Mouse (Mus musculus): ENCODE measurements around the gene Stpg1. TPM values are rescaled to one million over a fixed set of nuclear protein-coding genes. Genes with fewer than 3 reads are reported as not detected.

The Stpg1 gene
- 1 to 10 TPM in 1 of 2 experiments, under 1 TPM in 1; 0.57 to 1.7 TPM for total RNA-seq (2021)
- long read RNA-seq, experiment 1, partial matches to known transcripts = 1 of 1 reads
- long read RNA-seq, experiment 1, other reads (novel, unspliced or antisense) = 0 of 1 reads
- long read RNA-seq, experiment 2, partial matches to known transcripts = 1 of 1 reads
- long read RNA-seq, experiment 2, other reads (novel, unspliced or antisense) = 0 of 1 reads

DNA sequence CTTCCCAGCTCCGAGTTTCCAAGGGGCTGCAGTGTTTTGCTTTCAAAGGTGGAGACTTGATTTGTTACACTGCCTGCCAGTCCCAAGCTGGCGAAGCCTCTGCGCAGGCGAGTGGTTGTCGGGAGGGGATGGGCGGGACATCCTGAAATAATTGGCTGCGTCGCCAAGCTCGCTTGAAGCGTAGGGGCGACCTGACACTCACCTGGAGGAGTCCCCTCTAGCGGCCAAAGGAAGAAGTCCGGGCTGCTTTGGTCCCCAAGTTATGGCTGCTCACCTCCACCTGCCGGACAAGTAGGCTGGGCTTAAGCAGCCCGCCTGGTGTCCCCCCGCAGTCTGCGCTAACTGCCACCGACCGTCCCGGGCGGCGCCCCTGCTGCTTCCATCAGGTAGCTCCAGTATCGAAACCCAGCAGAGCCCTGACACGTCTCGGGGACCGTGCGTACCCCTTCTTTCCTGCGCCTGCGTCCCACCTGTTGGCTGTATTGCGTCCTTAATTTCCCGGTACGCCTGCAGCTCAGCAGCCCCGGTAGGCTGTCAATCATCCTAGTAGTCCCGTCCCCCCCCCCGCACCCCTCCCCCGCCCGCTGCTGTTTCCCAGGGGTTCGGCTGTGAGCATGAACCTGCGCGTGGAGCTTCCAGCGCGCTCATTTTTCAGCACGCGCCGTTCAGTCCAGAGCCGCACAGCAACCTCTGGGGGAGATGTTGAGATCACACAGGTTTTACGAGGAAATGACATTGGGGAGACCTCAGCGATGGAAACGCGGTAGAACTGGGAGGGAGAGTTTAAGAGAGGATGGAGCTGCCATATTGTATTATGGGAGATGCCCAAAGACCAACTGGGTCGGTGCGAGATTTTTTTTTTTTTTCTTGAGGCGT lies at the start of gene Stpg1, which contains the start of gene Nipal3:
TSS of gene Stpg1 (plus strand) at position 270 of the 876 bp plus-strand sequence.
TSS of gene Nipal3 (minus strand) at position 518 of the 876 bp plus-strand sequence.
- Histone ChIP-seq H3K4me3 (peak within 1 kb of the TSS; percentile 81), H3K27ac (peak within 1 kb of the TSS; percentile 90)
- peak; percentile 81 to 87 for DNase-seq (ENCODE audit: extremely low spot score in 1 of 2, low spot score in 2 of 2)
- intact Hi-C loops (cut with DNase I) = loop anchor here (1.0 to 10.0 kb wide), 3 partner anchors 60 to 430 kb away; partner anchors contain the start of genes Fuca1 and Srrm1
- TF ChIP-seq CTCF (IDR thresholded peaks at IDR 0.05) = peak; percentile 69

DNA sequence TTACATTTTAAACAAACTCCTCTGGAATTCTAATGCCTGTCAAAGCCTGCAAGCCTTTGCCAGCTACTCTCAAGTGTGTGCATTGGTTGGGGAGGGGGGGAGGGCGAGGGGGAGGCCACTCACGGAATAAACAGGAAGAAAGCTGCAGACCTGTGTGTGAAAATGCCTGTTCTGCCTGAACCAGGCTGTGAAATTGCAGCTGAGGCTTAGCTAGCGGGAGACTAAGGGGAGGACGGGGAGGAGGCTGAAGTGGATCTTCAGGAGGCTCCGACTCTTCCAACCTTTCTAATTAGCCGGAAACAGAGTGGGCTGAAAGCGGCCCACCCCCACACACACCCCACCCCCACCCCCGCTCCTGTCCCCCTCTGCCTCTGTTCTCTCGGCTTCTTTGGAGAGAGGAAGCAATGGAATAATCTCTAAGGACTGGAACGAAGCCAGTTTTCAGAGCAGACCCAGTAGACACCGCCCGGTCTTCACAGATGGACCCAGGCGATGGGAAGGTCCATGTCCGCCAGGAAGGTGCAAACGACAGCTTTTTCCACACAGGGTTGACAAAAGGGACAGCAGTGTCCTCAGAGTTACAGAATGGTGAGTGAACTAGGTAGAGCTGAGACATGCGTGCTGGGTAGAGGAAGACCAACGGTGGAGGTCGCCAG lies 43.1 kb upstream of the Stpg1 start:
- DNase-seq (ENCODE audit: extremely low spot score in 1 of 2, low spot score in 2 of 2) = no peak

DNA sequence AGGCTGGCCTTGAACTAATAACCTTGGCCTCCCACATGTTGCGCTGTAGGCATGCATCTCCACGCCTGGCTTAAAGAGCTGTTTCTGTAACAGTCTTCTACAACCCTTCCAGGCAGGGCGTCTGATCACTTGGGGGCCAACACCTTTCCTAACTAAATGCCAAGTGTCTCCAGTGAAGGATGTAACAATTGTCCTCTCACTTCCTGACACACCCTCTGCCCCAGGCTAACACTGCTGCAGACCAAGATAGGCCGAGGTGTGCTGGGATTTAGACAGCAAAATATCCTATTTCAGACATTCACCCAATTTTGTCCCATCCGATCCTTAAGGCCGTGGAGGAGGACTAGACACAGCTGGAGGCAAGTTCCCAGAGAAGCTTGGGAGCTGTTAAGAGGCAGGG lies 41.4 kb upstream of the Stpg1 start:
- no peak overlapping the region for H3K27ac ChIP-seq
- H3K4me3 ChIP-seq = no peak overlapping the region
- TF ChIP-seq CTCF (IDR thresholded peaks at IDR 0.05) = no peak
- intact Hi-C loops (cut with DNase I) = no loop called here
- no peak for DNase-seq (ENCODE audit: extremely low spot score in 1 of 2, low spot score in 2 of 2)

More for the DNA sequence above, 43.1 kb upstream of the Stpg1 start:
- intact Hi-C loops (cut with DNase I) = no loop called here
- TF ChIP-seq CTCF (IDR thresholded peaks at IDR 0.05) = no peak
- H3K27ac ChIP-seq = no peak overlapping the region
- H3K4me3 ChIP-seq = no peak overlapping the region

DNA sequence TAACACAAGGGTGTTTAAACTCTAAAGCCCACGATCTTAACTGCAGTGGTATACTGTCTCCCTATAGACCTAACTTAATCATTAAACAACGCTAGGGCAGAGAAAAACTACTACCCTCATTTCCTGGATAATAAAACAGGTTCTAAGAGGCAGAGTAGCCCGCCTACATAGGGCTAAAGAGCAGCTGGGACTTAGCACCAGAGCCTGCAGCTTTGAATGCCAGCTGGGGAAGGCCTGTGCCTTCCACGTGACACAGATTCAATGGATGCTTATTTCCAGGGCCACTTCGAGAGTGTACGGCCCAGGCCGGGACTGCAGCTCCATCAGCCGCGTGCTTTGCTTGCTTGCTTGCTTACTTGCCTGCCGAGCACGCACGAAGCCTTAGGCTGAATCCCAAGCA lies 41.0 kb upstream of the Stpg1 start:
- no peak for DNase-seq (ENCODE audit: extremely low spot score in 1 of 2, low spot score in 2 of 2)
- intact Hi-C loops (cut with DNase I) = no loop called here
- Histone ChIP-seq H3K27ac (no peak overlapping the region), H3K4me3 (no peak overlapping the region)
- TF ChIP-seq CTCF (IDR thresholded peaks at IDR 0.05) = no peak

DNA sequence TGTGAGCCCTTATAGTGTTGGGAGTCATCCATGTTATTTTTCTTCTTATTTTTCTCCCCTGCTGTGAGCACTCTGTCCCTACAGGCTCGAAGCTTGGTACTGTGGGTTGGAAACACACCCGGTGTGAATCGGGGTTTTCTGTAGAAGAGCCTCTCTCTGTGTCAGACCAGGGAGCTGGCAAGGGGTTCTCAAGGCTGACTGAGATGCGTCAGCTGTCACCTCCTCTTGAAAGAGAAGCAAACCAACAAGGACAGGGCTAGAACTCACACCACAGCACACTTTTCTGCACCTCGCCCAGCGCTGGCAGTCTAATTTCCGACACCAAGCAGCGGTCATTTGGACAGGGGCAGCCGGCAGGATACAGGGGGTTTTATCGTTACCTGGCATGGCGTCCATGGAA lies 31.2 kb upstream of the Stpg1 start:
- Histone ChIP-seq H3K27ac (no peak overlapping the region), H3K4me3 (no peak overlapping the region)
- TF ChIP-seq CTCF (IDR thresholded peaks at IDR 0.05) = no peak
- DNase-seq (ENCODE audit: extremely low spot score in 1 of 2, low spot score in 2 of 2) = no peak
- intact Hi-C loops (cut with DNase I) = no loop called here

DNA sequence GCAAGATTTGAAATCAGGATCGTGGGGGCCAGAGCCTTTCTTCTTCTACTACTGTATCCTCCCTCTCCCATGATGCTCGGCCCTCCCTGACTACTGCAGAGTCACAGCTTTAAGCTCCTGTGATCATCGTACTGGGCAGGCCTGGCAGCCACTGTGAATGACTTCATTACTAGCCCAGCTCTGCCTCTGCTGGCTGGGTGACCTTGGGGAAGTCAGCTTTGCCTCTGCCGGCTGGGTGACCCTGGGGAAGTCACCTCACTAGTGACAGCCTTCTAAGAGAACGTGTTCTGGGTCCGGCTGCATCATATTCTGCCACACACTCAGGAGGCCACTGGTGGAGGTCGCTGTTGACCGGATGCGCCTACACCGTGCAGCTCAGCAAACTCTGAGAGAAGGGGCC lies 16.7 kb upstream of the Stpg1 start:
- Histone ChIP-seq H3K4me3 (no peak overlapping the region), H3K27ac (no peak overlapping the region)
- intact Hi-C loops (cut with DNase I) = no loop called here
- no peak for DNase-seq (ENCODE audit: extremely low spot score in 1 of 2, low spot score in 2 of 2)
- no peak for TF ChIP-seq CTCF (IDR thresholded peaks at IDR 0.05)

DNA sequence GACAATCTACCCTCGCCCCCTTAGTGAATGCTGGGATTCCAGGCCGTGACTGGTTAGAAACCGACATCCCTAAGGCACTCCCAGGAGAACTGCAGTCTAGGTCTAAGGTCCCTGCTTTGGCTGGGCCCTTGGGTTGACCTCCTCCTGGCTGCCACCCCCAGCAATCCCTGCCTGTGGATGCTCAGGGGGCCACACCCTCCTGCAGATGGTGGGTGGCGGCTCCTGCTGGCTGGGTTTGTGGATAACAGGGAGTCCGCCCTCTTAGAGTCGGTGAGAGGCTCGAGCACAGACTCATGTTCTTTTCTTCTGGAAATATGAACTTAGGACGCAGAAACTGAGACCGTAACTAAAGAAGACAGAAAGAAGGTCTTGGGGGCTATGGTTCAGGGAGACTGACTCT lies 14.2 kb upstream of the Stpg1 start:
- Histone ChIP-seq H3K27ac (no peak overlapping the region), H3K4me3 (no peak overlapping the region)
- DNase-seq (ENCODE audit: extremely low spot score in 1 of 2, low spot score in 2 of 2) = no peak
- no peak; the same call in 1 of the 2 replicates for TF ChIP-seq CTCF (IDR thresholded peaks at IDR 0.05)
- intact Hi-C loops (cut with DNase I) = no loop called here

DNA sequence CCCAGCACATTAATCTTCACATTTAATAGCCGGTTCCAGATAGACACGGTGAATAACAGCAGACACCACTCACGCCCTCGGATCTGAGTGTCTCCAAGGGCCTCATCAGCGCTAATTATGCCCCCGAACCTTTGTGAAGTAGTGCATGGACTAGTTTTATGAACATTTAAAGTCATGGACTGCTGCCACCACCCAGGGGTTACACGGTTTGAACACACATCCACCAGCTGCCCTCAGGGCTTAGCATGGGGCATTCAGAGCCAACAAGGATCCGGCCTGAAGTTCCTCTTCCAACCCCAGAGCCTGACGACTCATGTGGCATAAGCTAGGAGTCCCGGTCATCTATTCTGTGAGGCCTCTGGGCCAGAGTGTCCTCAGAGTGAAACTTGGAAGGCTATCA lies 9.5 kb upstream of the Stpg1 start:
- Histone ChIP-seq H3K27ac (no peak overlapping the region), H3K4me3 (no peak overlapping the region)
- DNase-seq (ENCODE audit: extremely low spot score in 1 of 2, low spot score in 2 of 2) = no peak
- intact Hi-C loops (cut with DNase I) = no loop called here
- no peak for TF ChIP-seq CTCF (IDR thresholded peaks at IDR 0.05)

DNA sequence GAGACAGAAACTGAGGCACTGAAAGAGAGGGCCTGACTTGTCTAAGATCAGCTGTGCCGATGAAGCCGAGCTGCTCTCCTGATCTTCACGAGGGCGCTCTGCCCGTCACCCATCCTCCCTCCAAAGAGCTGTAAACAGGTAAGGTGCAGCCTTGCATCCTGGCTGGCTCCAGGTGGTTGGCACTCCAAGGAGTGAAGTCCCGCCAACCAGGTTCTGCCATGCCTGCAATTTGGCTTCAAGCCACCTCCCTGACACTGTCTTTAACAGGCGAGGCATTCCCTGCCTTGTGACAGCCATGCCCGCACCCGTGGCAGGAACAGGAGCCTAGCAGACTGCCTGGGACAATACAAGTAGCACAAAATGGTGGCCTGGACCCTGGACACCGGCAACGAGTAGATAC lies 8.2 kb upstream of the Stpg1 start:
- intact Hi-C loops (cut with DNase I) = no loop called here
- no peak for TF ChIP-seq CTCF (IDR thresholded peaks at IDR 0.05)
- H3K4me3 ChIP-seq = no peak overlapping the region
- DNase-seq (ENCODE audit: extremely low spot score in 1 of 2, low spot score in 2 of 2) = no peak
- no peak overlapping the region for H3K27ac ChIP-seq

DNA sequence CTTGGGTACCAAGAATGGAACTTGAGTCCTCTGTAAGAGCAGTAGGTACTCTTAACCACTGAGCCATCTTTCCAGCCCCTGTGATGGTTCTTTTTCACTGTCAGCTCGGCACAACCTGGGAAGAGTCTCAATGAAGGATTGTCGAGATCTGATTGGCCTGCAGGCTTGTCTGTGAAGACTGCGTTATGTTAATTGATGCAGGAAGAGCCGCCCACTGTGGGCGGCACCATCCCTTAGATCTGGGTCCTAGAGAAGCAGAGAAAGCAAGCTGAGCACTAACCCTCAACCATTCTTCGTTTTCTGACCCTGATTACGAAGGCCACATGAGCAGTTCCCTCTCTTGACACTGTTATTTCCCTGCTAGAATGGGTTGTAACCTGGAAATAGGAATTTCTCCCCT lies 5.3 kb upstream of the Stpg1 start:
- intact Hi-C loops (cut with DNase I) = no loop called here
- DNase-seq (ENCODE audit: extremely low spot score in 1 of 2, low spot score in 2 of 2) = no peak
- H3K4me3 ChIP-seq = no peak overlapping the region
- no peak overlapping the region for H3K27ac ChIP-seq
- no peak for TF ChIP-seq CTCF (IDR thresholded peaks at IDR 0.05)

DNA sequence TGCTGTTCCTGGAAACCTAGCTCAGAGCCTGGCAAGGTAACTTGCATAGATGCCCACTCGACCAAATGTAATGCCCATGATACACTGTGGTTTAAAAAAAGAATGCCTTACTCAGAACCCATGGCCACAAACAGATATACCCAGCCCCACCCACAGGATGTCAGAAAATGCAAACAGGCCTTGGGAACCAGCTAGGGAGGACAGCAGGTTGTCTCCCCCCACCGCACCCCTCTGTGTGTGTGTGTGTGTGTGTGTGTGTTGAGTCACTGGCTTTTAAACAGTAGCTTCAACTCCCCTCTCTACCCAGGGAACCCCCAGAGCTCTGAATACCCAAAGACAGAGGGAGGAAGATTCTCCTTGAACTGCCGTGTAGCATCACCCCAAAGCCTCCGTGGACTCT lies 1.3 kb upstream of the Stpg1 start:
- H3K27ac ChIP-seq = no peak overlapping the region
- peak overlapping the region; percentile 81 for H3K4me3 ChIP-seq
- intact Hi-C loops (cut with DNase I) = loop anchor here (10.0 kb wide), 1 partner anchor 432 kb away; the partner anchor contains the start of gene Fuca1
- no peak for TF ChIP-seq CTCF (IDR thresholded peaks at IDR 0.05)
- DNase-seq (ENCODE audit: extremely low spot score in 1 of 2, low spot score in 2 of 2) = no peak

Measured in left cerebral cortex, adult 2 months (tissue).